Mouse (Mus musculus): ENCODE measurements at regions not wholly inside any gene's neighbourhood (a gene's known extent, or its start where the extent isn't known, plus 50 kb on each side); places are given as distances from the start of the nearest gene placed in this dataset.
A peak's percentile ranks its signal among the peaks of the same experiment; 100 is the strongest.
"Not testable (repeated sequence)": the region's sequence is repeated elsewhere in the genome, so short reads cannot be mapped to it uniquely, and the experiment has no call there.

DNA sequence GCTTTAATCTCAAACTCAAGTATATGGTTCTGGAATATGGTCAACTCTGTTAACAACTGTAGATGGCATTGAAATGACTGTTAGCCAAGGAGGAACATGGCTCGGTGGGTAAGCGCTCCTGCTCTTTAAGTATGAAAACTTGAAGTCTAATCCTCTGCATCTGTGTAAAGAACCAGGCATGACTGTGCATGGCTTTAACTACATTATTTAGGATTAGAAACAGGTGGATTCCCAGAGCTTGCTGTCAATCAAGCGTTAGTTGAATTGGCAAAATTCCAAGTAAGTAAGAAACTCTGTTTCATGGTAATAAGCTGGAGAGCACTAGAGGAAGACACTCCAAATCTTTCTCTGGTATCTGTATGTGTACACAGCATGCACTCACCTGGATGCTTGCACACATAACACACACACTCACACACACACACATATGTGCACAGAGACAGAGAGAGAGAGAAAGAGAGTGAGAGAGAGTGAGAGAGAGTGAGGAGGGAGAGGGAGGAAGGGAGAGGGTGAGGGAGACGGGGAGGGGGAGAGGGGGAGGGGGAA, 993.9 kb upstream of the Pom121l12 start:
- no peak for DNase-seq (ENCODE audit: low spot score)

GRCm38 (mm10) chr11:13584726-13585125, 1014.4 kb upstream of the Pom121l12 start:
- peak; percentile 2 for DNase-seq (ENCODE audit: low spot score)

DNA sequence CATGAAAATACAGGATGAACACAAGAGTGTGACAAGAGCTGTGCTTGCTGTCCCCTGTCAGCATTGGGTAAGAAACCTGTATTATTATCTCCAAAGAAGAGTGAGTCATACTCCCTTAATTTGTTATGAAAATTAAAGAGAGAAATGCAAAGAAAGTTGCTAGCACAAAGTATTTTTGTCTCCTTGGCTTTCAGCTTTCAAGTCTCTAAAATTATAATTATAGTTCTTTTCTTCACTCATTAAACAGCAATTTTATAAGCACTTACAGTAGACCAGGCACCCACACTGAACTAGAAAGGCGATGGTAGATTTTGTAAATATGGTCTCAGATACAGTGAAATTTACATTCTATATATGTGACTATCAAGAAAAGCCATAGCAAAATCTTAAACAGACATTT, 1043.8 kb upstream of the Pom121l12 start:
- peak; percentile 6 for DNase-seq (ENCODE audit: low spot score)

GRCm38 (mm10) chr11:13519618-13520017, 1054.9 kb upstream of the Cobl start:
- not testable (repeated sequence) for DNase-seq (ENCODE audit: low spot score)

DNA sequence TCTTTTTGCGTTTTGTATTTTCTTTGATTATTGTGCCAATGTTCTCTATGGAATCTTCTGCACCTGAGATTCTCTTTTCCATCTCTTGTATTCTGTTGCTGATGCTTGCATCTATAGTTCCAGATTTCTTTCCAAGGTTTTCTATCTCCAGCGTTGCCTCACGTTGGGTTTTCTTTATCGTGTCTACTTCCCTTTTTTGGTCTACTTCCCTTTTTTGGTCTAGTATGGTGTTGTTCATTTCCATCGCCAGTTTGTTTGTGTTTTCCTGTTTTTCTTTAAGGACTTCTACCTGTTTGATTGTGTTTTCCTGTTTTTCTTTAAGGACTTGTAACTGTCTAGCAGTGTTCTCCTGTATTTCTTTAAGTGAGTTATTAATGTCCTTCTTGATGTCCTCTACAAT, 1046.2 kb upstream of the Cobl start:
- not testable (repeated sequence) for DNase-seq (ENCODE audit: low spot score)

- DNase-seq (ENCODE audit: low spot score), result no peak
These were observed 1021.2 kb upstream of the Cobl start for GRCm38 (mm10) chr11:13485971-13486370.

DNA sequence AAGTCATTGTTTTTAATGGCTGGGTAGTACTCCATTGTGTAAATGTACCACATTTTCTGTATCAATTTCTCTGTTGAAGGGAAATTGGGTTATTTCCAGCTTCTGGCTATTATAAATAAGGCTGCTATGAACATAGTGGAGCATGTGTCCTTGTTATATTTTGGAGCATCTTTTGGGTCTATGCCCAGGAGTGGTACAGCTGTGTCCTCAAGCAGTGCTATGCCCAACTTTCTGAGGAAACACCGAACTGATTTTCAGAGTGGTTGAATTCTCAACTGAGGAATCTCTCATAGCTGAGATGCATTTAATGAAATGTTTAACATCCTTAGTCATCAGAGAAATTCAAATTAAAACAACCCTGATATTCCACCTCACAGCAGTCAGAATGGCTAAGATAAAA, 986.8 kb upstream of the Cobl start:
- DNase-seq (ENCODE audit: low spot score), result not testable (repeated sequence)

DNA sequence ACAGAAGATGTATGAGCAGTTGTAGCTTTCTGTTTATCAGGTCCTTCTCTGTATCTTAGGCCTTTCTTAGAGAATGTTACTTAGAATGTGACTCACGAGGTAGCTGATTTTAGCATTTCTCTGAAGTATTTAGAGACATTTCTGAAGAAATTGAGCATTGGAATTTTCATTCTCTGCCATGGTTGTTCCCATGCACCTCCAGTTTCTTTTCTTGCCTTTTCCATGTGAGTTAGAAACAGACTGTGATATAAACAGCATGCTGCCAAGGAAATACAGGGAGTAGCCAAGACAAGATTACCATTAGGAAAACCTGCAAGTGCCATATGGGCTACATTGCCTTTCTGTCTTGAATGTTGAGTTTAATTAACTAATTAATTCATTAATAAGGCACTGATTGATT, 971.7 kb upstream of the Cobl start:
- DNase-seq (ENCODE audit: low spot score), result no peak

GRCm38 (mm10) chr11:13417881-13418280, 953.1 kb upstream of the Cobl start:
- not testable (repeated sequence) for DNase-seq (ENCODE audit: low spot score)
